Mouse (Mus musculus) thymus, postnatal 14 days (tissue): ENCODE results near the gene Gm7970.
"Not testable (repeated sequence)": the region's sequence is repeated elsewhere in the genome, so short reads cannot be mapped to it uniquely, and the experiment has no call there.

ENCODE experiments used
- DNase-seq: peaks from one replicate; pipeline ENCODE4 v3.0.0; 2021

Gene Gm7970

GRCm38 (mm10) chr14:41555483-41555882 is at the start of gene Gm7970:
TSS of gene Gm7970 (minus strand) at chr14:41555583.
- DNase-seq, result not testable (repeated sequence)

GRCm38 (mm10) chr14:41600935-41601334 is 45.6 kb upstream of the Gm7970 start:
- not testable (repeated sequence) for DNase-seq

GRCm38 (mm10) chr14:41586346-41586745 is 31.0 kb upstream of the Gm7970 start:
- DNase-seq, result not testable (repeated sequence)

- DNase-seq, result not testable (repeated sequence)
Observed at GRCm38 (mm10) chr14:41572911-41573310, 17.5 kb upstream of the Gm7970 start, which contains the start of gene 1700049E17Rik2. TSS of gene 1700049E17Rik2 (plus strand) at chr14:41573211.

- not testable (repeated sequence) for DNase-seq
Observed at GRCm38 (mm10) chr14:41524695-41525094, 30.7 kb downstream of the Gm7970 start.

GRCm38 (mm10) chr14:41520683-41521082 is 34.7 kb downstream of the Gm7970 start:
- DNase-seq, result not testable (repeated sequence)
